Mouse (Mus musculus): ENCODE results near the gene Zbtb9.

Zbtb9 gene

DNA sequence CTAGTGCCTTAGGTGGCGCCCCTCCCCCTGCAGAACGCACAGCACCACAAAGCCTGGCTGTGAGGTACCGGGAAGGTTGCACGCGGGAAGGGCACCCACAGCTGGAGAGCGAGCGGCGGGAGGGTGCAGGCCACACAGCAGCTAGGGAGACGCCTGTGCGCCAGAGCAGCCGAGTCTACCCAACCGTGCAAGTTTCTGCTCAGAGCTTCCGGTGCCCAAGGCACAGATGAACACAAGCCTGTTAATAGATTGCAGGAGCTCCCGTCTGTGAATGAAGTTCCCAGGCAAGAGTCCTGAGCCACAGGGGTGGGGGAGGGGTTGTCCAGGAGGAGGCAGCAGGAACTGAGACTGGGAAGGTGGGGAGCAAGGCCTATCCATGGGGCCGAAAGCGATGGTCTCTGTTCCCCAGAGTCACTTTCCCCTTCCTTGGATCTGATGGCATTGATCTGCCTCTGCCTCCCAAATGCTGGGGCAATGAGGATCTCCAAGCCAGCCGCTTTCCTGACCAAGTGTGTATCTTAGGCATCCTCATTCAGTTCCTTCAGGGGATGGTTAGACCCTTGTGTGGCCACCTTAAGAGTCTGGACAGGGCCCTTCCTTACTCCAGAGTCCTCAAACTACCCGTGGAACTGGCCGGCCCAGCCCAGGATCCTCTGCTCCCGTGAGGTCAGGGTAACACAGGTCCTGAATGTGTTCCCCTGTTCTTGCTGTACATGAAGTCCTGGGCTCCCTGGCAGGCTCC, 67.5 kb downstream of the Zbtb9 start:
- DNase-seq (ENCODE audit: low spot score) = no peak

DNA sequence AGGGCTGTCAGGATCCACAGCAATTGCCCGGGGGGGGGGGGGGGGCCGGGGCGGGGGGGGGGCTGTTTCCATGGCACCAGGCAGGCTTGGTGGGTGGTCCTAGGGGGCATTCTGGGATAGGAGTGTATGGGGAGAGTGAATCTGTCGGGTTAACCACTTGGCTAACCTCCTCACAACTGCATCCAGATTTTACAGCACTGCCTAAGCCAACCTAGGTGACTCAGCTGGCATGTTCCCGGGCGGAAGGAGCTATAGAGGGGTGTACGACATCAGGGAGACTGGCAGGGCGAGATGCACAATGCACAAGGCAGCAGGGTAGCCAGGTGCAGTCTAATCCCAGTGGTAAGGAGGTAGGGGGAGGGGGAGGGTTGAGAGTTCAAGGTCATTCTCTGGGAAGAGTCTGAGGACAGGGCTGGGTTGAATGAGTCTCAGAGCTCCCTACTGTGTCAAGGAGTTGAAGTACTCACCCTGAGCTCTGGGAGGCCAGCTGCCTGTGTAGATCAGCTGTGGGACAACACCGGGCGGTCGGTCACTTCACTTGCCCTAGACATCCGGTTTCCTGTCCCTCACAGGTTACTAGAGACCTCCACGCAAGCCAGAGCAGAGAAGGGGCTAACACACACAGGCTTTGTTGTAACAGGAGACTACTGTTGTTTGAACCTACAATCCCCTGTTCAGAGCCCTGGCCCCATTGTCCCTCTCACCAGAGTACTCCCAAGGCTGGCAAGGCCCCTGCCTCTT, 68.2 kb downstream of the Zbtb9 start:
- DNase-seq (ENCODE audit: low spot score) = no peak

DNA sequence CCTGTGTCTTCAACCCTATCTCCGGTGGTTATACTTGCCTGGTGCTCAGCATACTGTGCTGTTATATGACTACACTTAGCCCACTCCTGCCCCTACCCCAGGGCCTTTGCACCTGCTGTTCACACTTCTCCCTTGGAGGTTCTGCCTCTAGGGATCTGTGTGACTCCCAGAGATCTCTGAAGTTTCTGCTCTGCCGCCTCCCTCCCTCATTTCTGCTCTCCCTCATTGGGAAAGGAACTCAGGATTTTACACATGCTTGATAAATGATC, 68.8 kb downstream of the Zbtb9 start:
- DNase-seq (ENCODE audit: low spot score) = no peak

- no peak for DNase-seq (ENCODE audit: low spot score)
Observed at GRCm38 (mm10) chr17:27042840-27043239, 69.9 kb downstream of the Zbtb9 start.

DNA sequence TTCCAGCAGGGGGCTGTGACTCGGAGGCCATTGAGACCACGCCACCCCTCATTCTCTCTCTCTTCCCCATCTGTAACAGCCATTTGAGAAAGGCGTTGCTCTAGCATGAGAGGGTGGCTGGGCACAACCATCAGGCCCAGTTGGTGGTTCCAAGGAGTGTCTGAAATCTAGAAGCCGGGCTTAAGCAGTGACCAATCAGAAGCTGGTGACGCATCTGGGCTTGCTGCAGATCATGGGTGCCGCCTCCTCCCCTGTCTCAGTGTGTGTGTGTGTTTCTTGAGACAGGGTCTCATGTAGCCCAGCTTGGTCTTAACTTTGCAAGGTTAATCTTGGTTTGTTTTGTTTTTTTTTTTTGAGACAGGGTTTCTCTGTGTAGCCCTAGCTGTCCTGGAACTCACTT, 72.2 kb downstream of the Zbtb9 start:
- no peak for DNase-seq (ENCODE audit: low spot score)

- no peak for DNase-seq (ENCODE audit: low spot score)
Observed at GRCm38 (mm10) chr17:27047762-27048444, 74.9 kb downstream of the Zbtb9 start.

GRCm38 (mm10) chr17:27048445-27049239, 75.7 kb downstream of the Zbtb9 start:
- DNase-seq (ENCODE audit: low spot score) = no peak

- no peak for DNase-seq (ENCODE audit: low spot score)
Observed at GRCm38 (mm10) chr17:27050853-27051252, 77.9 kb downstream of the Zbtb9 start.

GRCm38 (mm10) chr17:27051514-27051913, 78.5 kb downstream of the Zbtb9 start:
- no peak for DNase-seq (ENCODE audit: low spot score)

- DNase-seq (ENCODE audit: low spot score) = no peak
Observed at GRCm38 (mm10) chr17:27056170-27056569, 83.2 kb downstream of the Zbtb9 start.

DNA sequence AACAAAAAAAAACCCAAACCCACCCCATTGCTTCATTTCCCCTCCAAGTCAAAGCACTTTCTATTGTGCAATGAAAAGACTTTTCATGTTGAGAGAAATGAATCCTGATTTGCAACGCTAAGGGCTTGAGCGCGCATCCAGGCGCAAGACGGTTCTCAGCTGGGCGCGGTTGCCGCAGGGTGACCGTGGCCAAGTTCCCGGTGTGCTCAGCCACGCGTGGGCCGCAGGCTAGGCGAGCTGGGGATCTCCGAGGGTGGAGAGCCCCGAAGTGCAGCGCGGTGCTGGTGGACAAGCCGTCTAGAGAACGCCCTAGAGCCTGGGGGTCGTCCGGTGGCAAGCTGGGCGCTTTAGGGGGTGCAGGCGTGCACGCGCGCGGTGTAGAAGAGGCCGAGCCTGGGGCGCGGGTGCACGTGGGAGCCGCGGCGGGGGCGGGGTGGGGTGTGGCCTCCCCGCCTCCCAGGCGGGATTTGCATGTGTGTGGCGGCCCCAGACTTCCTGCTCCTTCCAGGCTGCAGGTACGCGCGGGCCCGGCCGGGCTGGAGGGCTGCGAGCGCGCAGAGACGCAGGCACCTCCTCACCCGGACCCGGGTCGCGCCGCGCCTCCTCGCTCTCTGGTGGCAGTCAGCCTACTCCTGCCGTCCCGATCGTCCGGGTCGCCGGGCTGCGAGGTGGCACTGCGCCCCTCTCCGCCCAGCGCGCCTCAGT, 84.0 kb downstream of the Zbtb9 start, which contains the start of gene Itpr3:
Gene Itpr3, plus strand, starts transcription at position 493 of the 705 bp plus-strand sequence.
- no peak for DNase-seq (ENCODE audit: low spot score)

GRCm38 (mm10) chr17:27057517-27058055, 84.6 kb downstream of the Zbtb9 start:
- no peak for DNase-seq (ENCODE audit: low spot score)

Measured in layer of hippocampus, adult 9-10 months (tissue).